Mouse (Mus musculus): ENCODE measurements around the gene Tmsb4x.

DNA sequence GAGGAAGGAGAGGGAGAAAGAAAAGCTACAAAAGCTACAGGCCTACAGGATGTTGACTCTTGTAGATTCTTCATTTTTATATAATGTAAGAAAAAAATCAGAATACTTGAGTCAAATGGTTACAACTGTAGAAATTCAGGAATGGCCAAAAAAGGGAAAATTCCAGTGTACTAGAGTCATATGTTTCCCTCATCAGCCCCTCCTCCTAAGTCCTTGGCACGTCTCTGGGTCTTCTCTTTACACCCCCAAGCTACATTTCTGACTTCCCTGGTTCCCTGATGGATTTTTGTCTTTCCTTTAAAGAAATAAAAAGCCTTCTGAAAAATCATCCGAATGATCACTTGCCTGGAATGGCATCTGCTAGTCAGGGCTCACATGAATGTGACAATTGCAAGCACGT is 34.8 kb downstream of the Tmsb4x start:
- TF ChIP-seq CTCF (conservative IDR thresholded peaks at IDR 0.05; ENCODE audit: insufficient read depth, insufficient read length, low read depth, low read length), result no peak
- no peak for TF ChIP-seq POLR2A (IDR thresholded peaks at IDR 0.05; ENCODE audit: low read depth, low read length)
